Mouse (Mus musculus): Measurements from ENCODE around the gene Wdr48.

Wdr48 gene

DNA sequence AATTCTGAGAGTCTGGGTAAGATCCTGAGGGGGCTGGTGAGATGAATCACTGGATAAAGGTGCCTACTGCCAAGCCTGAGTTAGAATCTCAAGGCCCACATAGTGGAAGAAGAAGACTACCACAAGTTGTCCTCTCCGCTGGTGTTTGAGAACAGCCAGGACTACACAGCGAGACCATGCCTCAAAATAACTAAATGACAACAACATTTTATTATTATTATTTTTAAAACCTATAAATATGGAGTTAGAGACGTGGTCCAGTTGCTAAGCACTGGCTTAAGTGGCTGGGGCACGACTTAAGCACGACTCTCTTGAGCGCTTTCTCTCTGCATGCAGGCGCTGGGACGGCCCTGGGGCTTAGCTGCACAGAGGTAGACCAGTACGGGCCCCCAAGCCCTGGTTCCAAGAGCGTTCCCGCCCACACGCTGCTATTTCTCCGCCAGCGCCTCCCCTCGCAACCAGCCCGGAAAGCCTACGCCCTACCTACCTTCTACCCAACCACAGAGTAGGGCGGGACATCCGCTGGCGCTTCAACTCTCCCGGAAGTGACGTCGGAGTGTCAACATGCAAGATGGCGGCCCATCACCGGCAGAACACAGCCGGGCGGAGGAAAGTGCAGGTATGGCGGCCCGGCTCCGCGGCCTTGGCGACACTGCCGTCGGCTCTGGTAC is at the start of gene Wdr48:
Gene Wdr48, plus strand, starts transcription at position 540 of the 671 bp plus-strand sequence.
- peak; percentile 99 for DNase-seq (ENCODE audit: low read depth, low spot score)

DNA sequence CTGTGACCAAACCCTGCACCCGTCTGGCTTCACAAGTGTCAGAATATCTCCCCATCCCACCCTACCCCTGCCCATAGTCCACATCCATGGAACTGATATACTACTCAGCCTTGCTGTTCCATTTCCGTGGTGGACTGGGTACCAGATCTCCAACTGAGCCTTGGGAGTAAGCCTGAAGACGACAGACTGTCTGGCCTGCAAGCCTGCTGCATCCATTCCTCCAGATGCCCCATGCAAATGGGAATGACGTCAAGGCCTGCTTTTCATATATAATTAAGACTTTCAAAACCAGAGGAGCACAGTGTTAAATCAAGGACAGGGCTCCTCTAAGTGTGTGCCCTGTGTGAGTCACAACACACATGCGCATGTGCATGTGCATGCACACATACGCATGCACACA is 47.5 kb upstream of the Wdr48 start:
- DNase-seq (ENCODE audit: low read depth, low spot score) = no peak

- no peak for DNase-seq (ENCODE audit: low read depth, low spot score)
Observed at GRCm38 (mm10) chr9:119848671-119849070, 46.0 kb upstream of the Wdr48 start.

GRCm38 (mm10) chr9:119849214-119849613 is 45.5 kb upstream of the Wdr48 start:
- no peak for DNase-seq (ENCODE audit: low read depth, low spot score)

GRCm38 (mm10) chr9:119852347-119853030 is 42.2 kb upstream of the Wdr48 start:
- peak; percentile 28 for DNase-seq (ENCODE audit: low read depth, low spot score)

- no peak for DNase-seq (ENCODE audit: low read depth, low spot score)
Observed at GRCm38 (mm10) chr9:119853071-119853846, 41.4 kb upstream of the Wdr48 start.

- DNase-seq (ENCODE audit: low read depth, low spot score) = no peak
Observed at GRCm38 (mm10) chr9:119854170-119854569, 40.5 kb upstream of the Wdr48 start.

DNA sequence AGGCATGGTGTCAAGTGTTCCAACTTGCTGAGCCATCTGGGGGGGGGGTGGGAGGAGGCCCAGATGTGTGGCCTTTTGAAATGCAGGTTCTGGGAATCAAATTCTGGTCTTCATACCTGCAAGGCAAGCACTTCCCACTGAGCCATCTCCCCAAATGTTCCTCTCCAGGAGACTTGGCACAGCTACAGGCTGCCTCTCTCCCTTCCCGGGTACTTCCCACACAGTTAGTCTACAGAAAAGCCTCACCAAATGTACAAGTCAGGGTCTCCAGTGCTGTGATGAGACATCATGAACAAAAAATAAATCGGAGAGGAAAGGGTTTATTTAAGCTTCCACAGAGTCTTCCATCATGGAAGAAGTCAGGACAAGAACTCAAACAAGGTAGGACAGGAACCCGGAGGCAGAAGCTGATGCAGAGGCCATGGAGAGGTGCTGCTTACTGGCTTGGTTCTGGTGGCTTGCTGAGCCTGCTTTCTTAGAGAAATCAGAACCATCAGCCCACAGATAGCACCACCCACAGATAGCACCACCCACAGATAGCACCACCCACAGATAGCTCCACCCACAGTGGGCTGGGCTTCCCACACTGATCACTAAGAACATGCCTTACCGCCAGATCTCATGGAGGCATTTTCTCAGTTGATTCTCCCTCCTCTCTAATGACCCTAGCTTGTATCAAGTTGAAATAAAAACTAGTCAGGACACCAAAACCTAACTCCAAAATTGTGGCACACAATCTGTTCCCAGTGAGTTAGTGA is 7.4 kb upstream of the Wdr48 start:
- DNase-seq (ENCODE audit: low read depth, low spot score) = peak; percentile 54

GRCm38 (mm10) chr9:119888843-119889246 is 5.8 kb upstream of the Wdr48 start:
- peak; percentile 57 for DNase-seq (ENCODE audit: low read depth, low spot score)

GRCm38 (mm10) chr9:119889446-119889845 is 5.2 kb upstream of the Wdr48 start:
- no peak for DNase-seq (ENCODE audit: low read depth, low spot score)

DNA sequence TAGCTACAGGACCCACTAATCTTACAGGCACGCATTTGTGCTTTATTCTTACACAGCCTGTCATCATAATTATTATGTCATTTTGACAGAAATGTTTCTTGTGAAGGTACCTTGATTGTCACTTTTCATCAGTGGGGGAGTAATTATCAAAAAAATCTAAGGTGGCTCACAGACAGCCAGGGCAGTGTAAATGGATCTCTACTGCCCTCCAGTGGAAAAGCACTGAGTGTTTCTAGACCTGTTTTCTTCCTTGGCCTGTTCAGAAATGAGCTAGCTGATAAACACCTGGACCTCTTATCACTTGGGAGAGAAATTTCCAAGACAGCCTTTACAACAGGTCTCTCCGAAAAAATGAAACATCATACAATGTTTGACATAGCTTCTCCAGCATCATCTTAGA is 4.0 kb upstream of the Wdr48 start:
- DNase-seq (ENCODE audit: low read depth, low spot score) = peak; percentile 46

DNA sequence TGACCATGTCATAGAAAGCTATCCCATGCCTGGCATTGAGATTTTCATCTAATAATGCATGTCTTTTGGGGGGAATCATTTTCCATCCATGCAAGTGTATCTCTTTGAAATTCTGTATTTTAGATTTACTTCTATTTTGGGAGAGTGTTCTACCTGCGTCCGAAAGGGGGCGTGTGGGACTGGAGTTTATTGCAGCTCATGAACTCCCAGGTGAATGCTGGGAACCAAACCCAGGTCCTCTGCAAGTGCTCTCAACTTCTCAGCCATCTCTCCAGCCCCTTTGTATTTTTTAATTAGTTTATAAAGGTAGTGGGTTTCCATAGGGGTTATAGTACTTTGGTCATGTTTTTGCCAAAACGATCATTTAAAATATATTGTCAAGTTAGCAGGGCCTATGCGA is 797 bp upstream of the Wdr48 start:
- DNase-seq (ENCODE audit: low read depth, low spot score) = peak; percentile 66

- peak; percentile 56 for DNase-seq (ENCODE audit: low read depth, low spot score)
Observed at GRCm38 (mm10) chr9:119895040-119895721, 503 bp downstream of the Wdr48 start.

DNA sequence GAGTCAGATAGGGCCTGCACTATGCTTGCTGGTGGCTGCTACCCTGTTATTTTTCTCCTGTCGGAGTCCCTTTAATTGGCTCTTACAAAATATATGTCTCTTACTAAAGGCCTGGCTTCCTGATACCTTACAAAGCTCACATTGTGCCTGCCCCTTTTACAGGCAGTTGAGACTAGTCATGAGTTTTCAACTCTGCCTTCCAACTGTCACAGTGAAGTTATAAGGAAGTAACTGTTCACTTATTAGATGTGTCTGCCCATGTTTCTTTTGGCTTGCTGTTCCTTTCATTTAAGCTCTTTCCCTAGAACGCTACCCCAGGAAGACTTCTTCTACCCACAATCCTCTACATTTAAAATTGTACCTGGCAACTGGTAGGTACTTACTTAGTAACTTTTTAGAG is 4.8 kb downstream of the Wdr48 start:
- DNase-seq (ENCODE audit: low read depth, low spot score) = no peak

DNA sequence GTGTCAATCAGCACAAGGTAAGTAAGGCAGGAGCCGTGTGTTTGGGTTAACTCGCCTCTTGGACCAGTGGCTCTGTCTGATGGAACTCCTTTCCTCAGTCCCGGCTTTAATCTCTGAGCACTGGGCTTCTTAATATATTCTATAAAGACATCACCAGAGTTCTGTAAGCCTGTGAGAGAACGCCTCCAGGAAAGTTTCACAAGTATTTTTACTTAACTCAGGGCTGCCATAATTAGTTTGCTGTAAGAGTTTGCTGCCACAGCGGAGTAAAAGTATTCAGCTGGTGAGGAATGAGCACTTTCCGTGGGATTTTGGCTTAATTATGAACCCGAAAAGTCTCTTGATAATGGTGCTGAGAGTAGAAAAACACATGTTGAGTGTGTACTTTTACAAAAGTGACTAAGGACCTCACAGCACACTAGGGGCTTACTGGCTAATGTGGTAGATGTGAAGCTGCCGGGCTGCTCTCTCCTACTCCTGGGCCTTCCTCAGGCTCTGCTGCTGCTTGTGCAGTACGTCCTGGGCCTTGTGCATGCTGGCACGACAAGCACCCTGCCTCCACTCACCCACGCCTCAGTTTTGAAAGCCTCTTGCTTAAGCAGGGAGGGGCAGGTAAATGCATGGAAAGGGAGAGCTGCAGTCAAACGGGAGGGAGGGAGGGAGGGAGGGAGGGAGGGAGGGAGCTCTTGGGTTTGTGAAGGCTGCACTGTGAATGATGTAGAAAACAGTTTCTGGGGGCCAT is 7.9 kb downstream of the Wdr48 start:
- DNase-seq (ENCODE audit: low read depth, low spot score) = no peak

DNA sequence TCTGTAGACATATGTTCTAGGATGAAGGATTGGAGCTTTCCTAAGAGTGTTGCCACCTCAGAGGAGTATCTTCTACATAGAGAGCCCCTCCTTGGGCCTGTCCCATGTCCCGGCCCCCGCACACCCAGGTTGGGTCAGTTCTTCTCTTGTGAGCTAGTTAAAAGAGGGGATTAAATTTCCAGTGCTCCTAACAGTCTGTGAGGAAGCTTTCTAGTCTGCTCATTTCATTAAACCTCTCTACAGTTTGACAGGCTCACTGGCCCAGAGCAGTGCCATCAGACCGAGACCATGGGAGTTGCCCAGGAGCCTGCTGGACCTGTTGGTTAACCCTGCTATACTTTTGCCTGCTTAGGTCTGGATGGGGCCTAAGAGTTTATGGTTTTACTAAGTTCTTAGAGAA is 14.0 kb downstream of the Wdr48 start:
- no peak for DNase-seq (ENCODE audit: low read depth, low spot score)

- DNase-seq (ENCODE audit: low read depth, low spot score) = no peak
Observed at GRCm38 (mm10) chr9:119909931-119910330, 15.3 kb downstream of the Wdr48 start.

DNA sequence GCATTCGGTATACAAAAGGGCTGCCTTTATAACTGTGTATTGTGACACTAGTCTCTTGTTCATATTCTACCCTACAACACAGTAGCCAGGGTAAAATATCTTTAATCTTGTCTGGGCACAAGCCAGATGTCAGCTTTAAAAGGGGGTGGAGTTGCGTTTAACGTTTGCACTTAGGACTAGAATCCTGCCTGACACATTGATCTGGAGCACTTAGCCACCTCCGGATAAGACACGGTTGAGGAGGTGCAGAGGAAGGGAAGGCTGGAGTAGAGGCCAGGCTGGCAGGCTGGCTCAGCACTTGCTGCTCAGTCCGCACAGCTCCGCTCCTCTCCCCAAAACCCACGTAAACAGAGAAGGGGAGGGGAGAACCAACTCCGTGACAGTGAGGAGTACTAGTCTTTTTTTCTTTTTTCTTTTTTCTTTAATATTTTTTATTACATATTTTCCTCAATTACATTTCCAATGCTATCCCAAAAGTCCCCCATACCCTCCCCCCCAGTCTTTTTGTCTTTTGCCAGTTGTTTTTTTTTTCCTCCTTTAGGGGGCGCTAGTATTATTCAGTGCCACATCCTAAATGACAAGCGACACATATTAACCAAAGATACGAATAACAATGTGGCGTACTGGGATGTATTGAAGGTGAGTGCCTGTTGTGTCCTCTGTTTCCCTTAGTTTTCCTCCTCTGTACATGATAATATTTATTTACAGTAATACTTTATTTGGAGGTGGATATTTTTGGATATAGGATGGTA is 18.6 kb downstream of the Wdr48 start:
- peak; percentile 40 for DNase-seq (ENCODE audit: low read depth, low spot score)

GRCm38 (mm10) chr9:119919858-119920257 is 25.2 kb downstream of the Wdr48 start:
- no peak for DNase-seq (ENCODE audit: low read depth, low spot score)

GRCm38 (mm10) chr9:119923462-119923861 is 28.8 kb downstream of the Wdr48 start:
- no peak for DNase-seq (ENCODE audit: low read depth, low spot score)
